Mouse (Mus musculus): Measurements from ENCODE around the gene Nomo1.

The Nomo1 gene

DNA sequence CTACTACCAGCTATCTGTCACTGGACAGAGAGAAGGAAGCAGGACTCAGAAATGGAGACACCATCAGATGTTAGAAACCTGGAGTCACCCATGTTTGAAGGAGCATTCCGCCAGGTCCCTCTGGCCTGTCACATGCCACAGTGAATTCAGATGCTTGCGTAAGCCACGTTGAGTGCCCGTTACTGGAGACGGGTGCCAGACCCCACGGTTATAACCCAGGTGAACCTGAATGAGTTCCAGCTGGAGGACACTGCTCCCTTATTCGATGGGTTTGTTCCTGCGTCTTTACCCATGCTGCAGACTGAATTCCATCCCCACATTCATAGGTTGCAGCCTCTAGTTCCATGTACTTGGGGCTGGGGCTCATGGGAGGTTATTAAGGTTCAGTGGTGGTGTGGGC lies 70.3 kb downstream of the Nomo1 start:
- DNase-seq, result no peak

DNA sequence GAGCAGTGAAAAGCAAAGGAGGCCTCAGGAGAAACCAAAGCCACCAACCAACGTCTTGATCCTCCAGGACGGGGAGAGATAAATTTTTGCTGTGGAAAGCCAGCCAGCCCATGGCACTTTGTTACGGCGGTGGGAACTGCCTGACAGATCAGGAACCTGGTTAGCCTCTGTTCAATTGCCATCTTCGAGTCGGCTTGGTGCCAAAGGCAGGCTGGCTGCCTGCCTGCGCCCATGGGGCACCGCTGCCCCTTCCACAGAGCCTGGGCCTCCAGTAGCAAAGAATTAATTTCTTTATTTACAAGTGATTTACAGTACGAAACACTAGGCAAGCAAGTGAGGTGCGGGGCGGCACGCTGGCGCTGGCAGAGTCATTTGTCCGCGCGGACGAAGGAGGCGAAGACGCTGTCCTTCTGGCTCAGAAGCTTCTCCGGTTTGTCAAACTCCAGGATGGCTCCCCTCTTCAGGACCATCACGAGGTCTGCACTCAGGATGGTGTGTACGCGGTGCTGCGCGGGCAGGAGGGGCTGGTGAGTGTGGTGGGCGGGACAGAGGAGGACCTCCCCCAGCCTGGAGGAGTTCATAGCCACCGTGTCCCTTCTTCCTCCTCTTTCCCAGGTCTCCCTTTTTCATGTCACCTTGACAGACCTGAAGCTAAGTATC lies 70.9 kb downstream of the Nomo1 start:
- no peak for DNase-seq

DNA sequence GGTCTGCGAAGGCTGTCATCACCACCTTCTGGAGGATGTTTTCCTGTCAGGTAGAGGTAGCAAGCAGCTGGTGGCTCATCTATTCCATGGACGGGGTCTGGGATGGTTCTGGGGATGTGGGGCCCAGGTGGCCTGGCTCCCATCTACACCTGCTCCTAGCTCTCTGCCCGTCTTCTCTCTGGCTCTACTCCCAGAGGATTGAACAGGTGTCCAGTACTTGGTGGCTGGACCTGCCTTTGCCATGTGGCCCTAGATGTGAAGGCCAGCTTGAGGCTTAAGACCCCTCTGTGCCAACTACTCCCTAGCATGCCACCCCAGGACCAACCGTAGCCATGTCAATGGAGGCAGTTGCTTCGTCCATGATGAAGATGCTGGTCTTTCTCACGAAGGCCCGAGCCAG lies 72.0 kb downstream of the Nomo1 start:
- no peak for DNase-seq

DNA sequence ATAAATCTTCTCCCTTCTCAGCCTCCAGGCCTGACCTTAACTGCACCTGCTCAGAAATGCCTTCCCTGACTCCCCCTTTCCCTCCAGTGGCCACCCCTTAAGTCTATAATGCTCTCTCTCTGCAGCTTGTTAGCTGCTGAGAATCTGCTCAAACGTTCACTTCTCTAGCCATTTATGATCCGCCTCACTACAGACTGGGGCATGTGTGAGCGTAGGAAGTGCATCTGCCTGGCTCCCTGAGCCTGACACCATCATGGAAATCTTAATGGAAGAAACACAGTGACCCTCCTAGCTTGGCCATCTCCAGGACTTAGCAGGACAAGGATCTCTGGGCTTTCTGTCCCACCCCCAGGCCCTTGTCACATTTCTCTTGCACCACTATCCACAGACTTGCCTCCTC lies 76.6 kb downstream of the Nomo1 start:
- DNase-seq, result no peak

DNA sequence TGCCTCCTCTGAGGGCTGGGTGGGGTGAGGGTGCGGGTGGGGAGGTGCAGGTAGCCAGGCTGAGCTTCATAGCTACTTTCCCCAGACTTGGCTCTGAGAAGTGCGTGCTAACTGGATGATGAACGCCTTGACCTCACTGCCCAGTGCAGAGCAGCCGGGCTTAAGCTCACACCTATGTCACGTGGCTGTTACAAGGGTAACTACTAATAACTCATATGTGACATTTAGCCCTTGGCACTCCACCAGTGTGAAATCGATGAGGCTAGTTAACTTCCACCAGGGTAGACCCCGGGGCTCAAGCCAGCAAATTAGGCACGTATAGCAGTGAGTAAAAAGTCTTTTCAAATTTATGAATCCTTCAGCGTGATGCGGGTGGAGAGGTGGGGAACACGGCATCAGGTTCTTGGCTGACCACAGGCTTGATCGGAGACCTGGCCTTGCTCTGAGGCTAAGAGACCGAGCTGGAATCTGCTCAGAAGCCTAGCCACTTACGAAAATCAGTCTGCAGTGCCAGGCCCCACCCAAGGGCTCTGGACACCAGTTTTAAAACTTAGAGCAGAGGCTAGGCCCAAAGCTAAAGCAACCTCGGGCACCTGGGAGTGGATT lies 77.8 kb downstream of the Nomo1 start:
- DNase-seq, result no peak

DNA sequence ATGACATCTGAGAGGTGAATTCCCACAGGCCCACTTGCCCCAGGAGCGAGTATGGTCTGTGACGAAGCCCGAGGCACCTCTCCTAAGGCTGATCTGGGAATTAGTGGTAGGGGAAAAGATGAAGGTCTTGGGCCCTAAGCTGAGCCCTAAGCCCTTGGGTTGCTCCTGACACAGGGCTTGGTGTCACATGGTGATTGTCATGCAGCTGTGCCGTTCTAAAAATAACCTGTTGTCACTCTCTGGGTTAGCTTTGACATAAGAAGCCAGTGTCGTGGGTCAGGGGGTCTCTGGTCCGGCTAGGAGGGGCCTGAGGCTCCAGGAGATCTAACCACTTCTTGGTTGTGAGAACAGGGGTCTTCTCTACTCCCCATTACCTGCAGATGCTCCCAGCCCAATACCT lies 78.4 kb downstream of the Nomo1 start:
- no peak for DNase-seq

DNA sequence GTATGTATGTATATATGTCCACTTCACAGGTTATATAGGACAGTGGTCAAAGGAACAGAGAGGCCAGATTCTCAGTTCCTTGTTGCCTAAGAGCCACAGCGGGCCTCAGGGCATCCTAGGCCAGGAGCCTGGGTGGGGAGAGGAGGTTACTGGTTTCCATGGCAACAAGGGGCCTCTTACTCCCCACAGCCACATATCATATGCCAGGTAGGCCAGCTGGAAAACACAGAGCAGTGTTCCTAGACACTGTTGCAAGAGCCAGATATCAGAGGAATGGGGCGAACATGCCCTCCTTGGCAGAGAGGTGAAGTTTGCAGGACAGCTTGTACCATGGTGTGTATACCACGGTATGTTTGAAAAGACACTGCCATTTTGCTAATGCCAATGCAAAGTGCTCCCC lies 79.9 kb downstream of the Nomo1 start:
- no peak for DNase-seq

DNA sequence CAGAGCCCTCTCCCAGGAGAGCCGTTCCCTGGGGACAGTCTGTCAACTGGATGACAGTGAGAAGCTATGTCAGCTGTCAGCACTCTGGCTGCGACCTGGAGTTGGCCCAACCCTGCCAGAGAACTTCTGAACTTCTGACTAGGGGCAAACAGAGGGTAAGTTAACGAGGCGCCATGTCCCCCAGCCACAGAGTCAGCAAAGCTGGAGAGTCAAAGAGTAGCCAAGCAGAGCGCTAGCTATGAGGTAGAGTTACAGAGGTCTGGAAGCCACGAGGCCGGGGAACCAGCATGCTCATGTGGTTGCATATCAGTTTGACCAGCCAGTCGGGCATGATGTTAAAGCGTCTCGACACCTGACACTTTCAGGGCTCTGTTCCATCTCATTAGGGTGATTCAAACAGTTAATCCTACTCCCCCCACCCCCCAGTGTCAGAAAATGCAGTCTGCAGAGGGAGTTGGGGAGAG lies 82.7 kb downstream of the Nomo1 start:
- DNase-seq, result no peak

DNA sequence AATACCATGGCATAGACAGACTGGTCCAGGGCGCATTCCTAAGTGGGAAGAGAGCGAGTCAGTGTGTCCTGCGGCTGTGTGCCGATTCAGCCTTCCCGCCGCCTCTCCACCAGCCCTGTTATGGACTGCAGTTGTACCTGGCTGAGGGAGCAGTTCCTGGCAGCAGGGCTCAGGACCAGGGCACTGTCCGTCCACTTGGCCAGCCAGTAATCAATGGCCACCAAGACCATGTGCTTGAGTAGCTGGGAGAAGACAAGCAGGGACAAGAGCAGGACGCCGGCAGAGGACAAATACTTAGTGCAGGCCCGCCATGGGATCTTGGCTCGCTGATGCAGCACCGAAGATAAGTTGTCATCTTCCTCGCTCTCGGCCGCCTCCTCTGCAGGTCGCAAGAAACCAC lies 83.5 kb downstream of the Nomo1 start:
- no peak for DNase-seq

DNA sequence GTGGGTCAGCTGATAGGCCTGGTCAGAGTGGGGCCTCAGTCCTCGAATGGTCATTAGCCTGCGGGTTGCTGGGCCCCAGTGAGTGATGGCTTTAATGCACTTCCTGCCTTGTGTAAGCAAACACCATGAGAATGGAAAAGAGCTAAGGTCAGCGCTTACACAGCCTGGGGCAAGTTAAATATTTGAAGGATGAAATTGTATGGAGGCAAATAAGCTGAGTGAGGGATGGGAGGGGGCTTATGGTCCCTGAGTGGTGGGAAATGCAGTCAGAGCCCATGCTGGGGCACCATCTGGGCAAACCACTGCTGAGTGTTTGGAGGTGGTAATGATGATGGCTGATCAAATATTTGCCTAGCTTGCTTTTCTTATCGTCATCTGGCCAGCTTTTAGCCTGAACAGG lies 89.5 kb downstream of the Nomo1 start:
- DNase-seq, result no peak

DNA sequence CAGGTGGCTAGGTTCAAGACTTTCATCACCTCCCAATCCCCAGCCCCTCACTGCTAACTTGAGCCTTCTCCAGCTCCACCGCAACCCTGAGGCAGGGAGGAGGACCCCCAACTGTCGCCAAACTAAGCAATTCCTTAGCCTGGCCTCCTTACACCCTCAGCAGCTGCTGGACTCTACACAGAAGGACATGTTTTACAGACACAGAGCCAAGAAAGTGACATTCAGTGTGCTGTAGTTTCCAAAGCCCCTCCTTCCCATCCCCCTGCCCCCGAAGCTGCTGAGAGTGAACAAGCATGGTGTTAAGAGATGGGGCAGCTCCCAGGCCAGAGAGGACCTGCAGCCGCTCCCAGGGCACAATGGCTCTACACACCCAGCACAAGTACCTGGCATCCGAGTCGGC lies 91.0 kb downstream of the Nomo1 start:
- DNase-seq, result no peak

DNA sequence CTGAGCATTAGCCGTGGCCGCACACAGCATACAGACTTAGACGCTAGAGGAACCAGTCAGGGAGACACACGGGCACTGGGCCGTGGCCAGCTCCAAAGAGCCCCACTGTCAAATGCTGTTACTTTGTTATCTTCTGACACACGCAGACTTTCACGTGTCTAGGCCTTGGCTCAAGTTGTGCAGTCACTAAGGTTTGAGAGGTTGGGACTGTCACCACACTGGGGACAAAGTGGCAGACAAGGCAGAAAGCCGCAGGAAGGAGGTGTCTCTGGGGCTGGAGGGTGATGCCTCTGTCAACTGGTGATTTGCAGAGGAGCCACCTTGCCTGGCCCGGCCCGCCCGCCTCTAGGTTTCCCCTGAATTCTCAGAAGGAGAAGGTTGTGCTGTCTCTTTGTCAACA lies 91.8 kb downstream of the Nomo1 start:
- DNase-seq, result no peak

DNA sequence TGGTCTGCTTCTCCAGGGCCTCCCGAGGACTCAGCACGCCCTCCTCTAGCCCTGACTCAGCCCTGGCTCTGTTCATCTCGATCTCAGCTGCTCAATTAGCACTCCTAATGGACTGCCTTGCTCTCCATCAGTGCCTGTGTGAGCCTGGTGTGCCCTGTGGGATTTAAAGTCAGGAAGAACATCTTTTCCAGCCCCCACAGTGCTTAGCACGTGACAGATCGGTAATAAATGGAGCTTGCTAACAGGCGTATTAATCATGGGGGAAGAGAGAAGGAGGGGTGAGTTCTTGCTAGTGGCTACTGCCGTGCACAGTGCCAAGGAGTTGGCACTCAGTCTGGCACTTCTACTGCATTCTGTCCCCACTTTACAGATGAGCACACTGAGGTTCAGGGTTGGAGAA lies 94.7 kb downstream of the Nomo1 start:
- no peak for DNase-seq

DNA sequence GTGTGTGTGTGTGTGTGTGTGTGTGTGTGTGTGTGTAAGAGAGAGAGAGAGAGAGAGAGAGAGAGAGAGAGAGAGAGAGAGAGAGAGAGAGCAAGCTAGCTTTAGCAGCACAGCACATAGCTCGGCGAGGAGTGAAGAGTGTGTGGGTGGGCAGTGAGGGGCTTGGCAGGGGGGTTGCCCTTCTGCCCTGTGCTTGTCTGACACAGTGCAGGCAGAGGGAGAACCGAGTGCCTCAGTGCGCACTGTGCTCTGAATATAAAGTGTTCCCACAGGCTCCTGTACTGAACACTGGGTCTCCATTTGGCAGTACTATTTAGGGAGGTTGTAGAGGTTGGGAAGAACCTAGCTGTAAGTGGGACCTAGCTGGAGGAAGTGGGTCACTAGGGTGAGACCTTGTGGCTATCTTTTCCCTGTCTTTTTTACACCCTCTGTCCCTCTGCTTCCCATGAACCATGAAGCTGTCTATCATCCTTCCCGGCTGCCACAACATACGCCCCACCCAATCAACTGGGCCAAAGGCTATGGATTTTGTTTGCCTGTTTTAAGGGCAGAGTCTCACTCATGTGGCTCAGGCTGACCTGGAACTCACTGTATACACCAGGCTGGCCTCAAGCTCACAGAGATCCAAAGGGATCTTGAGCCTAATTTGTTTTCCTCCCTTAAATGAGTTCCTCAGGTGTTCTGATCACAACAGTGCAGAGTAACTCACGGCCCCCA lies 96.1 kb downstream of the Nomo1 start:
- DNase-seq, result no peak

DNA sequence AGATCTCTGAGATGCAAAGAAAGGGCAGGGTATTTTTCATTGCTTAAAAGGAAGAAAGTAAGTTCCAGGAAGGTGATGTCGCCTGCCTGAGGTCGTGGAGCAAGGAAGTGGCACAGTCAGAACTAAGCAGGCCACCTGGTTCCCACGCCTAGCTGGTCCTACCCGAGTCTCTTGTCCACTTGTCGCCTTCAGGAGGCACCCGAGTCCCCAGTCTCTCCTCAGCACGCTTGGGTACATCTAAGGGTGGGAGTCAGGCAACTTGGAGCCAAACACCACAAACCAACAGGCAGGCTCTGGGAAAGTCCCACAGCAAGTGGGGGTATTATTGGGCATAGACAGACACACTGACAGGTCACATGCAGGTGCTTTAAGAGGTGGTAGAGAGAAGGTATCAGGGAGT lies 97.2 kb downstream of the Nomo1 start:
- DNase-seq, result no peak

DNA sequence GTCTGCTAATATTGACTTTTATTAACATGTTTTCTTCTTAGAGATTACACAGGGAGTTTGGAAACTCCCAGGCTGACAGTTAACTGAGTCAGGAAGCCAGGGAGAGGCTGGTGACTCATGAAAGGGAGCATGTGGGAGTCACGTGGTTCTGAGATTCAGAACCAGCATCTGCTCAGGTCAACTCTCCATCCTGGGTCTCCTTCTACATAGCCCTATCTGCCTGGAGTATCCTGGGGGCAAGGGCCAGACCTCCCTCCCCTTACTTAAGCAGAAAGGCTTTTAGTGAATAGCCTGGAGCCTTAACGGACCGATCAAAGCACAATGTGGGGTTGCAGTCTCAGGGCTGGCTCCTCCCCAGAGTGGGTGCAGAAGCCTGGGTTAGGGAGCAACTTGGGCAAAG lies 97.8 kb downstream of the Nomo1 start:
- DNase-seq, result peak; percentile 76

DNA sequence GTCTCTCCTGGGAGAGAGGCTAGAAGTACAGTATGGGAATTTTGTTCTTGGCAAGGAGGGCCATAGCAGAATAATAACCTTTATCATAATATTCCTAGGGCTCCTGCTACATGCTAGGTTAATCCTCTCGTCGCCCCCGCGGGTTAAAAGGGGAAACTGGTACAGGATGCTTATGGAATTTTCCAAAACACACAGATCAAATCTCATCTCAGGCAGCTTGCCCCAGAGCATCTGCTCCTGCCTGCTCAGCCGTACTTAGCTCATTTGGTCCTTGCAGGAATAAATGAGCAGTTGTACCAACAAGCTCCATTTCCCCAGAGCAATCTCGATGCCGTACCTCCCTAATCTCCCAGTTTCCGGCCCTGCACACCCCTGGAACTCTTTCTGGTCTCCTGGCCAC lies 98.3 kb downstream of the Nomo1 start:
- DNase-seq, result peak; percentile 54

DNA sequence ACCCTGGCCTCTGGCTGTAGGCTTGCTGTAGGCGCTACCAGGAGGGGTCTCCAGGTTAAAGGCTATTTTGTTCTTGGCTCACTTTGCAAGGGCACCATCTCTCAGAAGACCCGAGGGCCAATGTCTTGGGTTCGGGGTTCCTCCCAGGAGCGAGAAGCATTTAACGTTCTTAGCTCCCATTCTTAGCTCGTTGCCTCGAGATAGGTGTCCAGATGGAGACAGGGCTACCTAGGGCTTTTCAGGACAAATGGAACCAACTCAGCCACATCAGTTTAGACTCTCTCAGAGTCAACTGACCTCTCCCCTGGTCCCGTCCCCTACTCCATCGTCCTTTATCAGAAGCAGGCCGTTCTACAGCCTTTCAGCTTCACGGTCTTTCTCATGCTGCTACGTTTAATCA lies 98.7 kb downstream of the Nomo1 start:
- DNase-seq, result no peak

Measured in right cerebral cortex, adult 18-20 months (tissue).